Mouse (Mus musculus): ENCODE measurements around the gene Nell2.

- TF ChIP-seq CTCF (conservative IDR thresholded peaks at IDR 0.05; ENCODE audit: low read length) = no peak
- TF ChIP-seq NANOG (IDR thresholded peaks at IDR 0.05; ENCODE audit: borderline replicate concordance, low read length) = no peak
These were observed 68.3 kb downstream of the Nell2 start for GRCm38 (mm10) chr15:95460041-95460566.
